Mouse (Mus musculus): Measurements from ENCODE around the gene Tnf. TPM values are rescaled to one million over a fixed set of nuclear protein-coding genes. Genes with fewer than 3 reads are reported as not detected.

Tnf gene
- total and polyA plus RNA-seq, 3 experiments: 18.8 to 25.2 (median 20.8) TPM

DNA sequence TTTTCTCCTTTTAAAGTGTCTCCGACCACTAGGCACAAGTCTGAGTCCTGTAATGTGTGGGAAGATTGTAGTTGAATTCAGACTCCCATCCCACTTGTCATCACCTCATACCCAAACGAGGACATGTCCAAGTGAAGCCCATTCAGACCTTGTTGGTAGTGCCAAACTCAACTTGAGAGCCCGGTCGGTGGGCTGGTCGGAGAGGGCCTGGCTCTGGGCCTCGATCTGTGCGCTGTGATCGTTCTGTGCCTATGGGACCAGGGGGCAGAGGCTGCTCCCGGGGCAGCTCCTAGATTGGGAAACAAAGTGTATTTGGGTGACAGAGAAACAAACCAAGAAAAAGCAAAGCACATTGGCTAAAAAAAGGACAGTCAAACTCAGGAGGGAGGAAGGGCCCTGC, 48.7 kb downstream of the Tnf start:
- dilution Hi-C loops (cut with MboI; ENCODE audit: extremely low pct_ligation_motif_present, extremely low pct_unique_long_range_greater_than_20kb, low sequenced_read_pairs) (no loop called here), in situ Hi-C loops (cut with MboI; ENCODE audit: low pct_ligation_motif_present, low pct_unique_long_range_greater_than_20kb, low sequenced_read_pairs) (no loop called here)
- H3K27ac ChIP-seq (ENCODE audit: insufficient read depth, low read depth): no peak overlapping the region
- no peaks in the 10 kb centered on the region for H3K9me3 ChIP-seq (replicated peaks; ENCODE audit: low read length)
- peaks cover 90 to 93% of the 10 kb centered on the region in 2 experiments for H3K36me3 ChIP-seq (replicated peaks in 1 of 2; ENCODE audit: control insufficient read depth in 1 of 2, insufficient read depth in 1 of 2, low read length in 1 of 2)
- no peak overlapping the region for H3K4me2 ChIP-seq (ENCODE audit: insufficient read depth, low read depth, poor library complexity, severe bottlenecking)
- H3K27me3 ChIP-seq (replicated peaks): no peaks in the 10 kb centered on the region
- no peaks in the 10 kb centered on the region for H3K4me1 ChIP-seq (ENCODE audit: control insufficient read depth in 1 of 2, insufficient read depth in 2 of 2)
- no peak overlapping the region for H3K4me3 ChIP-seq (replicated peaks in 1 of 3; ENCODE audit: low read depth in 2 of 3, low read length in 2 of 3, poor library complexity in 1 of 3)
- DNase-seq (ENCODE audit: extremely low read depth): no peak
- H3K9ac ChIP-seq (ENCODE audit: insufficient read depth, low read depth): no peak overlapping the region
- H3K79me2 ChIP-seq (replicated peaks; ENCODE audit: control insufficient read depth, extremely low read depth, insufficient read depth, poor library complexity, severe bottlenecking): peaks cover 5% of the 10 kb centered on the region
- TF ChIP-seq SIN3A (IDR thresholded peaks at IDR 0.05; ENCODE audit: low read length) (no peak), POLR2A (IDR thresholded peaks at IDR 0.05; ENCODE audit: low read depth, low read length) (no peak), KAT2A (IDR thresholded peaks at IDR 0.05; ENCODE audit: insufficient replicate concordance, low read length) (no peak), ZNF384 (IDR thresholded peaks at IDR 0.05; ENCODE audit: low read depth, low read length) (no peak), POLR2AphosphoS2 (IDR thresholded peaks at IDR 0.05; ENCODE audit: low read depth, low read length) (no peak)

DNA sequence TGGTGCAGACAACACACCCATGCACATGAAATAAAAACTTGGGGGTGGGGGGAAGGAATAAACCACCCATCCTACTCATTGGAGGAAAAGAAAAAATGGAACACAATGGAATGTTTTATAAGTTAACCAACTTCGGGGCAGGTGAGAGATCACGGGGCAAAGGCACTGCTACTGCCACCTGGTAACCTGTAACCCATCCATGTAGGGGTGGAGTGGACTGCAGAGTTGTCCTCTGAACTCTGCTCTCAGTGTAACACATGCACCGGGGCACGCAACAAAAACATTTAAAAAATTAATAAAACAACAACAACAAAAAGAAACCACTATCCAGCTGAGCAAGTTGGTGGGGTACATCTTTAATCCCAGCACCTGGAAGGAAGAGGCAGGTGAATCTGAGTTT, 49.7 kb downstream of the Tnf start:
- Histone ChIP-seq H3K27ac (ENCODE audit: insufficient read depth, low read depth) (no peak overlapping the region), H3K4me1 (ENCODE audit: control insufficient read depth in 1 of 2, insufficient read depth in 2 of 2) (no peaks in the 10 kb centered on the region), H3K4me2 (ENCODE audit: insufficient read depth, low read depth, poor library complexity, severe bottlenecking) (no peak overlapping the region), H3K4me3 (replicated peaks in 1 of 3; ENCODE audit: low read depth in 2 of 3, low read length in 2 of 3, poor library complexity in 1 of 3) (no peak overlapping the region), H3K9me3 (replicated peaks; ENCODE audit: low read length) (no peaks in the 10 kb centered on the region), H3K36me3 (replicated peaks in 1 of 2; ENCODE audit: control insufficient read depth in 1 of 2, insufficient read depth in 1 of 2, low read length in 1 of 2) (peaks cover 89 to 93% of the 10 kb centered on the region in 2 experiments), H3K9ac (ENCODE audit: insufficient read depth, low read depth) (no peak overlapping the region), H3K27me3 (replicated peaks) (no peaks in the 10 kb centered on the region), H3K79me2 (replicated peaks; ENCODE audit: control insufficient read depth, extremely low read depth, insufficient read depth, poor library complexity, severe bottlenecking) (peaks cover 5% of the 10 kb centered on the region)
- no peak for DNase-seq (ENCODE audit: extremely low read depth)
- dilution Hi-C loops (cut with MboI; ENCODE audit: extremely low pct_ligation_motif_present, extremely low pct_unique_long_range_greater_than_20kb, low sequenced_read_pairs): no loop called here
- in situ Hi-C loops (cut with MboI; ENCODE audit: low pct_ligation_motif_present, low pct_unique_long_range_greater_than_20kb, low sequenced_read_pairs): no loop called here
- no peak for TF ChIP-seq E2F4 (IDR thresholded peaks at IDR 0.05; ENCODE audit: insufficient replicate concordance, low read depth, low read length)

Other genes with a start within 250 kb of the Tnf start
Only the 20 nearest of the 39 such genes appear.
- not detected in 2 replicates for gene Ly6g6f, start 116.4 kb downstream of the Tnf start, total RNA-seq (2012; rRNA removed)
- gene Ly6g6f, start 116.4 kb downstream of the Tnf start, total RNA-seq (2014; rRNA removed): 0.22 and 0.54 TPM in 2 replicates
- 0.29 and 0.67 TPM in 2 replicates for gene Ly6g6f, start 116.4 kb downstream of the Tnf start, polyA plus RNA-seq (2012; ENCODE audit: insufficient read length, low read depth)
- gene Abhd16a, start 112.7 kb downstream of the Tnf start, total RNA-seq (2012; rRNA removed): 15.3 and 16.2 TPM in 2 replicates
- 11.7 and 16.6 TPM in 2 replicates for gene Abhd16a, start 112.7 kb downstream of the Tnf start, total RNA-seq (2014; rRNA removed)
- 10.7 and 11.6 TPM in 2 replicates for gene Abhd16a, start 112.7 kb downstream of the Tnf start, polyA plus RNA-seq (2012; ENCODE audit: insufficient read length, low read depth)
- gene Ly6g5c, start 93.7 kb downstream of the Tnf start, total RNA-seq (2012; rRNA removed): not detected in 2 replicates
- gene Ly6g5c, start 93.7 kb downstream of the Tnf start, total RNA-seq (2014; rRNA removed): not detected in 2 replicates
- gene Ly6g5c, start 93.7 kb downstream of the Tnf start, polyA plus RNA-seq (2012; ENCODE audit: insufficient read length, low read depth): not detected in 2 replicates
- 0.30 and 0.50 TPM in 2 replicates for gene Ly6g5b, start 86.6 kb downstream of the Tnf start, total RNA-seq (2012; rRNA removed)
- gene Ly6g5b, start 86.6 kb downstream of the Tnf start, total RNA-seq (2014; rRNA removed): 0.88 and 0.91 TPM in 2 replicates
- 1.0 and 1.1 TPM in 2 replicates for gene Ly6g5b, start 86.6 kb downstream of the Tnf start, polyA plus RNA-seq (2012; ENCODE audit: insufficient read length, low read depth)
- 42.7 and 43.0 TPM in 2 replicates for gene Gpank1, start 80.6 kb downstream of the Tnf start, total RNA-seq (2012; rRNA removed)
- gene Gpank1, start 80.6 kb downstream of the Tnf start, total RNA-seq (2014; rRNA removed): 32.6 and 36.6 TPM in 2 replicates
- gene Gpank1, start 80.6 kb downstream of the Tnf start, polyA plus RNA-seq (2012; ENCODE audit: insufficient read length, low read depth): 32.5 and 33.6 TPM in 2 replicates
- 130 and 143 TPM in 2 replicates for gene Csnk2b, start 80.0 kb downstream of the Tnf start, total RNA-seq (2012; rRNA removed)
- 85.3 and 89.3 TPM in 2 replicates for gene Csnk2b, start 80.0 kb downstream of the Tnf start, total RNA-seq (2014; rRNA removed)
- 267 and 348 TPM in 2 replicates for gene Csnk2b, start 80.0 kb downstream of the Tnf start, polyA plus RNA-seq (2012; ENCODE audit: insufficient read length, low read depth)
- 15.6 and 17.0 TPM in 2 replicates for gene D17H6S53E, start 75.6 kb downstream of the Tnf start, total RNA-seq (2012; rRNA removed)
- gene D17H6S53E, start 75.6 kb downstream of the Tnf start, total RNA-seq (2014; rRNA removed): 8.8 and 11.9 TPM in 2 replicates
- gene D17H6S53E, start 75.6 kb downstream of the Tnf start, polyA plus RNA-seq (2012; ENCODE audit: insufficient read length, low read depth): 8.7 and 13.8 TPM in 2 replicates
- 0.21 TPM in 1 of 2 replicates, not detected in the other for gene Apom, start 70.0 kb downstream of the Tnf start, total RNA-seq (2012; rRNA removed)
- gene Apom, start 70.0 kb downstream of the Tnf start, total RNA-seq (2014; rRNA removed): not detected in 2 replicates
- gene Apom, start 70.0 kb downstream of the Tnf start, polyA plus RNA-seq (2012; ENCODE audit: insufficient read length, low read depth): 0.39 and 0.41 TPM in 2 replicates
- gene Bag6, start 66.8 kb downstream of the Tnf start, total RNA-seq (2012; rRNA removed): 73.0 and 73.7 TPM in 2 replicates
- gene Bag6, start 66.8 kb downstream of the Tnf start, total RNA-seq (2014; rRNA removed): 21.7 and 26.0 TPM in 2 replicates
- 133 and 152 TPM in 2 replicates for gene Bag6, start 66.8 kb downstream of the Tnf start, polyA plus RNA-seq (2012; ENCODE audit: insufficient read length, low read depth)
- gene Prrc2a, start 37.1 kb downstream of the Tnf start, total RNA-seq (2012; rRNA removed): 80.4 and 87.1 TPM in 2 replicates
- gene Prrc2a, start 37.1 kb downstream of the Tnf start, total RNA-seq (2014; rRNA removed): 27.8 and 31.3 TPM in 2 replicates
- gene Prrc2a, start 37.1 kb downstream of the Tnf start, polyA plus RNA-seq (2012; ENCODE audit: insufficient read length, low read depth): 234 and 313 TPM in 2 replicates
- gene Aif1, start 25.9 kb downstream of the Tnf start, total RNA-seq (2012; rRNA removed): 7.0 and 14.7 TPM in 2 replicates
- 14.1 and 15.5 TPM in 2 replicates for gene Aif1, start 25.9 kb downstream of the Tnf start, total RNA-seq (2014; rRNA removed)
- 14.7 and 19.7 TPM in 2 replicates for gene Aif1, start 25.9 kb downstream of the Tnf start, polyA plus RNA-seq (2012; ENCODE audit: insufficient read length, low read depth)
- gene Lst1, start 13.6 kb downstream of the Tnf start, total RNA-seq (2012; rRNA removed): 6.0 and 8.4 TPM in 2 replicates
- 2.9 and 4.4 TPM in 2 replicates for gene Lst1, start 13.6 kb downstream of the Tnf start, total RNA-seq (2014; rRNA removed)
- 8.5 and 9.0 TPM in 2 replicates for gene Lst1, start 13.6 kb downstream of the Tnf start, polyA plus RNA-seq (2012; ENCODE audit: insufficient read length, low read depth)
- 120 and 150 TPM in 2 replicates for gene Ltb, start 7.6 kb downstream of the Tnf start, total RNA-seq (2012; rRNA removed)
- 228 and 234 TPM in 2 replicates for gene Ltb, start 7.6 kb downstream of the Tnf start, total RNA-seq (2014; rRNA removed)
- gene Ltb, start 7.6 kb downstream of the Tnf start, polyA plus RNA-seq (2012; ENCODE audit: insufficient read length, low read depth): 263 and 267 TPM in 2 replicates
- 8.9 and 13.4 TPM in 2 replicates for gene Lta, start 3.3 kb upstream of the Tnf start, total RNA-seq (2012; rRNA removed)
- gene Lta, start 3.3 kb upstream of the Tnf start, total RNA-seq (2014; rRNA removed): 18.9 and 19.6 TPM in 2 replicates
- 50.4 and 53.0 TPM in 2 replicates for gene Lta, start 3.3 kb upstream of the Tnf start, polyA plus RNA-seq (2012; ENCODE audit: insufficient read length, low read depth)
- not detected in 2 replicates for gene Gm16181, start 18.8 kb upstream of the Tnf start, total RNA-seq (2012; rRNA removed)
- gene Gm16181, start 18.8 kb upstream of the Tnf start, total RNA-seq (2014; rRNA removed): not detected in 2 replicates
- not detected in 2 replicates for gene Gm16181, start 18.8 kb upstream of the Tnf start, polyA plus RNA-seq (2012; ENCODE audit: insufficient read length, low read depth)
- gene Atp6v1g2, start 31.7 kb upstream of the Tnf start, total RNA-seq (2012; rRNA removed): 0.76 and 0.88 TPM in 2 replicates
- gene Atp6v1g2, start 31.7 kb upstream of the Tnf start, total RNA-seq (2014; rRNA removed): 0.23 and 0.27 TPM in 2 replicates
- 1.4 and 2.0 TPM in 2 replicates for gene Atp6v1g2, start 31.7 kb upstream of the Tnf start, polyA plus RNA-seq (2012; ENCODE audit: insufficient read length, low read depth)
- gene Nfkbil1, start 33.8 kb upstream of the Tnf start, total RNA-seq (2012; rRNA removed): 16.7 and 22.0 TPM in 2 replicates
- gene Nfkbil1, start 33.8 kb upstream of the Tnf start, total RNA-seq (2014; rRNA removed): 15.2 TPM in 2 replicates
- 25.9 and 31.6 TPM in 2 replicates for gene Nfkbil1, start 33.8 kb upstream of the Tnf start, polyA plus RNA-seq (2012; ENCODE audit: insufficient read length, low read depth)
- 208 and 229 TPM in 2 replicates for gene Ddx39b, start 39.7 kb upstream of the Tnf start, total RNA-seq (2012; rRNA removed)
- 242 and 254 TPM in 2 replicates for gene Ddx39b, start 39.7 kb upstream of the Tnf start, total RNA-seq (2014; rRNA removed)
- gene Ddx39b, start 39.7 kb upstream of the Tnf start, polyA plus RNA-seq (2012; ENCODE audit: insufficient read length, low read depth): 341 and 411 TPM in 2 replicates
- 817 and 944 TPM in 2 replicates for gene H2-D1, start 60.7 kb upstream of the Tnf start, total RNA-seq (2012; rRNA removed)
- 659 and 667 TPM in 2 replicates for gene H2-D1, start 60.7 kb upstream of the Tnf start, total RNA-seq (2014; rRNA removed)
- gene H2-D1, start 60.7 kb upstream of the Tnf start, polyA plus RNA-seq (2012; ENCODE audit: insufficient read length, low read depth): 880 and 952 TPM in 2 replicates
- gene H2-Q1, start 118.4 kb upstream of the Tnf start, total RNA-seq (2012; rRNA removed): 24.3 and 31.8 TPM in 2 replicates
- 2.2 and 2.4 TPM in 2 replicates for gene H2-Q1, start 118.4 kb upstream of the Tnf start, total RNA-seq (2014; rRNA removed)
- 10.1 and 13.9 TPM in 2 replicates for gene H2-Q1, start 118.4 kb upstream of the Tnf start, polyA plus RNA-seq (2012; ENCODE audit: insufficient read length, low read depth)

All from CH12.LX (cell line).